Mouse (Mus musculus) midbrain, embryonic 14.5 days (tissue): ENCODE results near the gene Mpeg1. TPM values are rescaled to one million over a fixed set of nuclear protein-coding genes. Genes with fewer than 3 reads are reported as not detected.

Experiments used
- ATAC-seq: fragments of 200-750 bp; cut with Nextera tagmentation; 2 replicates; pipeline ENCODE4 v1.8.0; 2017; ENCODE audit warnings: moderate number of reproducible peaks, moderate library complexity; ENCODE audit not compliant: low FRiP score, low TSS enrichment
- DNase-seq: peaks from one replicate; pipeline ENCODE4 v3.0.0-alpha.2; 2015
- H3K27ac ChIP-seq: fragments of 300-500 bp; sonication (generic); replicated peaks from 2 replicates; pipeline ENCODE4 v1.5.1; 2014; ENCODE audit warnings: mild to moderate bottlenecking, low read depth, low read length, moderate library complexity
- H3K27me3 ChIP-seq: fragments of 300-500 bp; sonication (generic); 2 replicates; pipeline ENCODE4 v1.6.1; 2014; ENCODE audit warnings: low read length, control low read depth, mixed read lengths; ENCODE audit not compliant: control insufficient read depth, insufficient read depth
- H3K36me3 ChIP-seq: fragments of 300-500 bp; sonication (generic); 2 replicates; pipeline ENCODE4 v1.6.1; 2014; ENCODE audit warnings: low read length, control low read depth; ENCODE audit not compliant: control insufficient read depth, insufficient read depth
- H3K4me1 ChIP-seq: fragments of 300-500 bp; sonication (generic); 2 replicates; pipeline ENCODE4 v1.6.1; 2014; ENCODE audit warnings: mild to moderate bottlenecking, antibody characterized with exemption, low read length, control low read depth; ENCODE audit not compliant: control insufficient read depth, insufficient read depth
- H3K4me2 ChIP-seq: fragments of 300-500 bp; sonication (generic); 2 replicates; pipeline ENCODE4 v1.6.1; 2014; ENCODE audit warnings: mild to moderate bottlenecking, low read length, moderate library complexity
- H3K4me3 ChIP-seq: fragments of 300-500 bp; sonication (generic); replicated peaks from 2 replicates; pipeline ENCODE4 v1.5.1; 2014; ENCODE audit warnings: low read depth, low read length
- H3K9ac ChIP-seq: fragments of 300-500 bp; sonication (generic); replicated peaks from 2 replicates; pipeline ENCODE4 v1.6.1; 2014; ENCODE audit warnings: mild to moderate bottlenecking, low read length, moderate library complexity
- H3K9me3 ChIP-seq: fragments of 300-500 bp; sonication (generic); 2 replicates; pipeline ENCODE4 v1.6.1; 2016; ENCODE audit warnings: low read length, control low read depth, mixed read lengths; ENCODE audit not compliant: control insufficient read depth
- WGBS: fragments of 180-500 bp; shearing (Covaris S2); extraction: QIAGEN DNeasy Blood & Tissue Kit; methylation state at CpG from one replicate; pipeline ENCODE4 v1.1.7; 2014; 5-methylcytosine and 5-hydroxymethylcytosine counted together
- polyA plus RNA-seq: library from polyadenylated mRNA; unstranded; fragments of >200 nt; fragmentation: Nextera tagmentation; extraction: Ambion mirVana; gene quantifications from 2 replicates; pipeline ENCODE4 v1.2.1, GENCODE M21; 2014

The Mpeg1 gene
- polyA plus RNA-seq, 1 experiment from 2014 or later, result 1.00 TPM

GRCm38 (mm10) chr19:12485223-12485622, 24.6 kb downstream of the Mpeg1 start:
- Histone ChIP-seq H3K4me2 (no peak overlapping the region), H3K4me1 (peaks cover 31% of the 10 kb centered on the region), H3K9me3 (no peaks in the 10 kb centered on the region), H3K9ac (no peak overlapping the region), H3K4me3 (no peak overlapping the region), H3K27me3 (no peaks in the 10 kb centered on the region), H3K36me3 (peaks cover 71% of the 10 kb centered on the region), H3K27ac (no peak overlapping the region)
- 86% methylated on average over 13 of the region's 13 CpGs for WGBS
- DNase-seq (no peak), ATAC-seq (no peak)

- H3K9ac ChIP-seq, result no peak overlapping the region
- H3K9me3 ChIP-seq, result no peaks in the 10 kb centered on the region
- DNase-seq (no peak), ATAC-seq (no peak)
- WGBS, result 66% methylated on average over 3 of the region's 3 CpGs
- H3K36me3 ChIP-seq, result peaks cover 71% of the 10 kb centered on the region
- H3K27me3 ChIP-seq, result no peaks in the 10 kb centered on the region
- no peak overlapping the region for H3K4me3 ChIP-seq
- no peak overlapping the region for H3K27ac ChIP-seq
- no peak overlapping the region for H3K4me2 ChIP-seq
- H3K4me1 ChIP-seq, result peaks cover 35% of the 10 kb centered on the region
These were observed 25.1 kb downstream of the Mpeg1 start for GRCm38 (mm10) chr19:12485631-12486030.

DNA sequence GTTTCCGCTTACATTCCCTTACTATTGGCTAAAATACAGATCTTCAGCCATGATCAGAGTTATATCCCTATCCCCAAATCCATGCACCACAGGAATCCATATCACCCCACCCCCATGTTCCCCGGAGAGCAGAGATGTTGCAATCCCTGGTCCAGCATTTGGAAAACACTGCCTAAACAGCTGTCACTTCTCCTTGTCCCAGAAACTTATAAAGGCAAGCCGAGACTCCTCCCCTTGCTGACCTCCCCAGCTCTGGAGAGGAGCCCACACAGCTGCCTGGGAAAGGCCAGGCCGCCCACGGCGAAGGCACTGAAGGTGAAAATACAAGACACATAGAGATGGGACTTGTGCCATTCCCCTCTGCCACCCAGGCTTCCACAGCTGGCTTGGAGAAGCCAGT, 26.3 kb downstream of the Mpeg1 start:
- H3K36me3 ChIP-seq, result peaks cover 70% of the 10 kb centered on the region
- no peaks in the 10 kb centered on the region for H3K27me3 ChIP-seq
- H3K9ac ChIP-seq, result no peak overlapping the region
- H3K9me3 ChIP-seq, result no peaks in the 10 kb centered on the region
- WGBS, result 65% methylated on average over 6 of the region's 6 CpGs
- no peak for DNase-seq
- ATAC-seq, result no peak
- no peak overlapping the region for H3K4me3 ChIP-seq
- H3K27ac ChIP-seq, result peak overlapping the region; percentile 4; the same call in 1 of the 2 replicates
- H3K4me1 ChIP-seq, result peaks cover 40% of the 10 kb centered on the region
- no peak overlapping the region for H3K4me2 ChIP-seq

GRCm38 (mm10) chr19:12487511-12488204, 27.1 kb downstream of the Mpeg1 start:
- H3K9me3 ChIP-seq, result no peaks in the 10 kb centered on the region
- peaks cover 40% of the 10 kb centered on the region for H3K4me1 ChIP-seq
- no peak overlapping the region for H3K4me2 ChIP-seq
- no peak for ATAC-seq
- H3K27ac ChIP-seq, result peak overlapping the region; percentile 81; the same call in 1 of the 2 replicates
- no peak overlapping the region for H3K4me3 ChIP-seq
- peaks cover 67% of the 10 kb centered on the region for H3K36me3 ChIP-seq
- H3K27me3 ChIP-seq, result no peaks in the 10 kb centered on the region
- DNase-seq, result no peak
- WGBS, result 80% methylated on average over 12 of the region's 12 CpGs
- H3K9ac ChIP-seq, result no peak overlapping the region

GRCm38 (mm10) chr19:12488205-12488966, 27.8 kb downstream of the Mpeg1 start:
- 3% methylated on average over 9 of the region's 9 CpGs for WGBS
- Histone ChIP-seq H3K4me3 (0 out of 2 replicates have a peak overlapping the region, but pooled peaks have one; percentile 1), H3K4me2 (peak overlapping the region; percentile 30), H3K27ac (peak overlapping the region; percentile 81), H3K4me1 (peaks cover 40% of the 10 kb centered on the region), H3K27me3 (no peaks in the 10 kb centered on the region), H3K9me3 (no peaks in the 10 kb centered on the region), H3K9ac (no peak overlapping the region; the same call in 1 of the 2 replicates), H3K36me3 (peaks cover 59% of the 10 kb centered on the region)
- DNase-seq, result peak; percentile 54
- peak; percentile 32; the same call in 1 of the 2 replicates for ATAC-seq

- ATAC-seq, result peak; percentile 84
- Histone ChIP-seq H3K4me1 (peaks cover 40% of the 10 kb centered on the region), H3K27me3 (no peaks in the 10 kb centered on the region), H3K27ac (peak overlapping the region; percentile 81), H3K4me3 (0 out of 2 replicates have a peak overlapping the region, but pooled peaks have one; percentile 1), H3K36me3 (peaks cover 52% of the 10 kb centered on the region), H3K4me2 (peak overlapping the region; percentile 30), H3K9ac (no peak overlapping the region; the same call in 1 of the 2 replicates), H3K9me3 (no peaks in the 10 kb centered on the region)
- peak; percentile 81 for DNase-seq
- 3% methylated on average over 8 of the region's 8 CpGs for WGBS
These were observed 28.5 kb downstream of the Mpeg1 start for GRCm38 (mm10) chr19:12488969-12489674.

- no peaks in the 10 kb centered on the region for H3K27me3 ChIP-seq
- no peak overlapping the region for H3K4me3 ChIP-seq
- 5% methylated on average over 11 of the region's 11 CpGs for WGBS
- ATAC-seq (peak; percentile 26; the same call in 1 of the 2 replicates), DNase-seq (peak; percentile 42)
- peak overlapping the region; percentile 81 for H3K27ac ChIP-seq
- no peak overlapping the region; the same call in 1 of the 2 replicates for H3K9ac ChIP-seq
- peaks cover 47% of the 10 kb centered on the region for H3K4me1 ChIP-seq
- H3K4me2 ChIP-seq, result peak overlapping the region; percentile 30
- H3K36me3 ChIP-seq, result peaks cover 44% of the 10 kb centered on the region
- H3K9me3 ChIP-seq, result no peaks in the 10 kb centered on the region
These were observed 29.3 kb downstream of the Mpeg1 start for GRCm38 (mm10) chr19:12489675-12490570.

- H3K4me1 ChIP-seq, result peaks cover 49% of the 10 kb centered on the region
These were observed 31.1 kb downstream of the Mpeg1 start for GRCm38 (mm10) chr19:12491636-12492035.

More at GRCm38 (mm10) chr19:12491636-12492035, 31.1 kb downstream of the Mpeg1 start:
- no peaks in the 10 kb centered on the region for H3K27me3 ChIP-seq
- H3K9me3 ChIP-seq, result no peaks in the 10 kb centered on the region
- DNase-seq, result no peak
- no peak overlapping the region for H3K4me3 ChIP-seq
- peaks cover 28% of the 10 kb centered on the region for H3K36me3 ChIP-seq
- no peak overlapping the region for H3K4me2 ChIP-seq
- no peak for ATAC-seq
- WGBS, result 83% methylated on average over 7 of the region's 7 CpGs
- H3K9ac ChIP-seq, result no peak overlapping the region
- H3K27ac ChIP-seq, result no peak overlapping the region
